Mouse (Mus musculus): ENCODE data around the gene Utrn. TPM values are rescaled to one million over a fixed set of nuclear protein-coding genes. Genes with fewer than 3 reads are reported as not detected.

Utrn gene
- polyA plus RNA-seq, 1 experiment = 33.5 TPM

GRCm38 (mm10) chr10:12697902-12698301 lies 171.3 kb downstream of the Utrn start:
- 90% methylated on average over 3 of the region's 3 CpGs for WGBS
- Histone ChIP-seq H3K27ac (ENCODE audit: insufficient read depth, low read length) (no peak overlapping the region), H3K4me3 (replicated peaks; ENCODE audit: insufficient read depth, low read depth, low read length) (no peak overlapping the region), H3K4me1 (ENCODE audit: control insufficient read depth, insufficient read depth, low read length) (no peaks in the 10 kb centered on the region), H3K27me3 (ENCODE audit: control insufficient read depth, insufficient read depth, low read length) (no peaks in the 10 kb centered on the region)
- no peak for TF ChIP-seq POLR2A (IDR thresholded peaks at IDR 0.05; ENCODE audit: borderline replicate concordance, insufficient read depth, low read length)
- no peak for DNase-seq

- Histone ChIP-seq H3K4me3 (replicated peaks; ENCODE audit: insufficient read depth, low read depth, low read length) (no peak overlapping the region), H3K4me1 (ENCODE audit: control insufficient read depth, insufficient read depth, low read length) (no peaks in the 10 kb centered on the region), H3K27ac (ENCODE audit: insufficient read depth, low read length) (no peak overlapping the region), H3K27me3 (ENCODE audit: control insufficient read depth, insufficient read depth, low read length) (no peaks in the 10 kb centered on the region)
- 62% methylated on average over 6 of the region's 6 CpGs for WGBS
- TF ChIP-seq CTCF (IDR thresholded peaks at IDR 0.05; ENCODE audit: borderline replicate concordance, insufficient read depth, low read depth, low read length) (no peak), POLR2A (IDR thresholded peaks at IDR 0.05; ENCODE audit: borderline replicate concordance, insufficient read depth, low read length) (no peak)
- DNase-seq = no peak
Measured at GRCm38 (mm10) chr10:12696704-12697103, 172.5 kb downstream of the Utrn start.

- DNase-seq = no peak
- no peak overlapping the region for H3K27ac ChIP-seq (ENCODE audit: insufficient read depth, low read length)
- no peak for TF ChIP-seq POLR2A (IDR thresholded peaks at IDR 0.05; ENCODE audit: borderline replicate concordance, insufficient read depth, low read length)
- TF ChIP-seq CTCF (IDR thresholded peaks at IDR 0.05; ENCODE audit: borderline replicate concordance, insufficient read depth, low read depth, low read length) = no peak
- 52% methylated on average over 6 of the region's 6 CpGs for WGBS
- no peaks in the 10 kb centered on the region for H3K4me1 ChIP-seq (ENCODE audit: control insufficient read depth, insufficient read depth, low read length)
- no peaks in the 10 kb centered on the region for H3K27me3 ChIP-seq (ENCODE audit: control insufficient read depth, insufficient read depth, low read length)
- H3K4me3 ChIP-seq (replicated peaks; ENCODE audit: insufficient read depth, low read depth, low read length) = no peak overlapping the region
Measured at GRCm38 (mm10) chr10:12694774-12695173, 174.4 kb downstream of the Utrn start.

GRCm38 (mm10) chr10:12690601-12691000 lies 178.6 kb downstream of the Utrn start:
- Histone ChIP-seq H3K27me3 (ENCODE audit: control insufficient read depth, insufficient read depth, low read length) (no peaks in the 10 kb centered on the region), H3K27ac (ENCODE audit: insufficient read depth, low read length) (no peak overlapping the region), H3K4me3 (replicated peaks; ENCODE audit: insufficient read depth, low read depth, low read length) (no peak overlapping the region), H3K4me1 (ENCODE audit: control insufficient read depth, insufficient read depth, low read length) (no peaks in the 10 kb centered on the region)
- TF ChIP-seq POLR2A (IDR thresholded peaks at IDR 0.05; ENCODE audit: borderline replicate concordance, insufficient read depth, low read length) (no peak), CTCF (IDR thresholded peaks at IDR 0.05; ENCODE audit: borderline replicate concordance, insufficient read depth, low read depth, low read length) (peak; percentile 93)
- 20% methylated on average over 5 of the region's 5 CpGs for WGBS
- peak; percentile 83 to 88 for DNase-seq

- Histone ChIP-seq H3K4me3 (replicated peaks; ENCODE audit: insufficient read depth, low read depth, low read length) (no peak overlapping the region), H3K4me1 (ENCODE audit: control insufficient read depth, insufficient read depth, low read length) (no peaks in the 10 kb centered on the region), H3K27ac (ENCODE audit: insufficient read depth, low read length) (no peak overlapping the region), H3K27me3 (ENCODE audit: control insufficient read depth, insufficient read depth, low read length) (no peaks in the 10 kb centered on the region)
- DNase-seq = no peak
- no peak for TF ChIP-seq POLR2A (IDR thresholded peaks at IDR 0.05; ENCODE audit: borderline replicate concordance, insufficient read depth, low read length)
Measured at GRCm38 (mm10) chr10:12685683-12686082, 183.5 kb downstream of the Utrn start.

- no peak for DNase-seq
- 80% methylated on average over 3 of the region's 3 CpGs for WGBS
- no peak for TF ChIP-seq POLR2A (IDR thresholded peaks at IDR 0.05; ENCODE audit: borderline replicate concordance, insufficient read depth, low read length)
- TF ChIP-seq CTCF (IDR thresholded peaks at IDR 0.05; ENCODE audit: borderline replicate concordance, insufficient read depth, low read depth, low read length) = no peak
- H3K4me1 ChIP-seq (ENCODE audit: control insufficient read depth, insufficient read depth, low read length) = no peaks in the 10 kb centered on the region
- no peak overlapping the region for H3K27ac ChIP-seq (ENCODE audit: insufficient read depth, low read length)
- no peak overlapping the region for H3K4me3 ChIP-seq (replicated peaks; ENCODE audit: insufficient read depth, low read depth, low read length)
- H3K27me3 ChIP-seq (ENCODE audit: control insufficient read depth, insufficient read depth, low read length) = no peaks in the 10 kb centered on the region
Measured at GRCm38 (mm10) chr10:12684018-12684417, 185.1 kb downstream of the Utrn start.

GRCm38 (mm10) chr10:12673309-12673708 lies 195.9 kb downstream of the Utrn start:
- WGBS = 96% methylated on average over 5 of the region's 5 CpGs
- H3K4me3 ChIP-seq (replicated peaks; ENCODE audit: insufficient read depth, low read depth, low read length) = no peak overlapping the region
- H3K27ac ChIP-seq (ENCODE audit: insufficient read depth, low read length) = no peak overlapping the region
- no peaks in the 10 kb centered on the region for H3K27me3 ChIP-seq (ENCODE audit: control insufficient read depth, insufficient read depth, low read length)
- TF ChIP-seq CTCF (IDR thresholded peaks at IDR 0.05; ENCODE audit: borderline replicate concordance, insufficient read depth, low read depth, low read length) (no peak), POLR2A (IDR thresholded peaks at IDR 0.05; ENCODE audit: borderline replicate concordance, insufficient read depth, low read length) (no peak)
- no peak for DNase-seq
- no peaks in the 10 kb centered on the region for H3K4me1 ChIP-seq (ENCODE audit: control insufficient read depth, insufficient read depth, low read length)

GRCm38 (mm10) chr10:12671608-12672007 lies 197.6 kb downstream of the Utrn start:
- no peaks in the 10 kb centered on the region for H3K4me1 ChIP-seq (ENCODE audit: control insufficient read depth, insufficient read depth, low read length)
- DNase-seq = no peak
- no peak overlapping the region for H3K4me3 ChIP-seq (replicated peaks; ENCODE audit: insufficient read depth, low read depth, low read length)
- no peaks in the 10 kb centered on the region for H3K27me3 ChIP-seq (ENCODE audit: control insufficient read depth, insufficient read depth, low read length)
- WGBS = 92% methylated on average over 9 of the region's 9 CpGs
- no peak for TF ChIP-seq CTCF (IDR thresholded peaks at IDR 0.05; ENCODE audit: borderline replicate concordance, insufficient read depth, low read depth, low read length)
- TF ChIP-seq POLR2A (IDR thresholded peaks at IDR 0.05; ENCODE audit: borderline replicate concordance, insufficient read depth, low read length) = no peak
- H3K27ac ChIP-seq (ENCODE audit: insufficient read depth, low read length) = no peak overlapping the region
